Mouse (Mus musculus) cerebellum, adult 2 months (tissue): ENCODE data around the gene Tfeb. TPM values are rescaled to one million over a fixed set of nuclear protein-coding genes. Genes with fewer than 3 reads are reported as not detected.
A peak's percentile ranks its signal among the peaks of the same experiment; 100 is the strongest.

Experiments used
- DNase-seq, 2 experiments: peaks; one replicate each; pipeline ENCODE4 v3.0.0; 2021
- H3K27ac ChIP-seq: fragments of 200-500 bp; 2 replicates; pipeline ENCODE4 v1.5.1; 2012; ENCODE audit warnings: low read length, control low read depth, inconsistent platforms; ENCODE audit not compliant: insufficient read depth
- H3K27me3 ChIP-seq: fragments of 200-500 bp; 2 replicates; pipeline ENCODE4 v1.6.1; 2012; ENCODE audit warnings: inconsistent platforms, mild to moderate bottlenecking, low read length, moderate library complexity; ENCODE audit not compliant: control insufficient read depth, insufficient read depth
- H3K4me1 ChIP-seq: fragments of 200-500 bp; 2 replicates; pipeline ENCODE4 v1.6.1; 2011; ENCODE audit warnings: low read length; ENCODE audit not compliant: control insufficient read depth, insufficient read depth
- H3K4me3 ChIP-seq: fragments of 200-500 bp; replicated peaks from 2 replicates; pipeline ENCODE3; 2011; ENCODE audit warnings: mild to moderate bottlenecking, low read depth, low read length, control low read depth; ENCODE audit not compliant: insufficient read depth
- CTCF ChIP-seq: fragments of 200-500 bp; IDR thresholded peaks from 2 replicates; pipeline ENCODE4 v1.5.1; 2011; ENCODE audit warnings: low read depth, mild to moderate bottlenecking, control low read depth, low read length, moderate library complexity, borderline replicate concordance; ENCODE audit not compliant: insufficient read depth
- POLR2A ChIP-seq: fragments of 200-500 bp; IDR thresholded peaks from 2 replicates; pipeline ENCODE4 v1.6.1; 2011; ENCODE audit warnings: low read length, control low read depth, borderline replicate concordance; ENCODE audit not compliant: insufficient read depth
- WGBS: fragments of 180-500 bp; shearing (Covaris S2); methylation state at CpG from one replicate; pipeline ENCODE4 v1.1.7; 2018; 5-methylcytosine and 5-hydroxymethylcytosine counted together
- polyA plus RNA-seq: library from polyadenylated mRNA; depleted of rRNA; stranded (reverse); fragments of >200 nt; gene quantifications from 2 replicates; pipeline ENCODE4 v1.2.3, GENCODE M21; 2012

Gene Tfeb
- polyA plus RNA-seq, 1 experiment, result 27.5 TPM

- WGBS, result 63% methylated on average over 3 of the region's 3 CpGs
- Histone ChIP-seq H3K4me1 (no peaks in the 10 kb centered on the region), H3K4me3 (no peak overlapping the region), H3K27me3 (no peaks in the 10 kb centered on the region), H3K27ac (no peak overlapping the region)
- no peak for TF ChIP-seq CTCF
- TF ChIP-seq POLR2A, result no peak
- DNase-seq, result no peak
Measured at GRCm38 (mm10) chr17:47715037-47715436, 21.8 kb upstream of the Tfeb start.

GRCm38 (mm10) chr17:47721183-47721582 lies 15.6 kb upstream of the Tfeb start:
- H3K27ac ChIP-seq, result no peak overlapping the region
- H3K4me3 ChIP-seq, result no peak overlapping the region
- no peaks in the 10 kb centered on the region for H3K27me3 ChIP-seq
- no peaks in the 10 kb centered on the region; the same call in 1 of the 2 replicates for H3K4me1 ChIP-seq
- no peak for DNase-seq
- TF ChIP-seq POLR2A (no peak), CTCF (no peak)
- 77% methylated on average over 4 of the region's 4 CpGs for WGBS

GRCm38 (mm10) chr17:47726566-47726965 lies 10.3 kb upstream of the Tfeb start, which contains the start of gene Pgc:
TSS of gene Pgc (plus strand) at chr17:47726842.
- Histone ChIP-seq H3K4me1 (peaks cover 7% of the 10 kb centered on the region), H3K27me3 (no peaks in the 10 kb centered on the region), H3K4me3 (no peak within 1 kb of the TSS), H3K27ac (no peak within 1 kb of the TSS)
- no peak for DNase-seq
- WGBS, result 72% methylated on average over 11 of the region's 11 CpGs
- TF ChIP-seq CTCF (no peak), POLR2A (no peak)

GRCm38 (mm10) chr17:47730633-47731575 lies 5.9 kb upstream of the Tfeb start:
- no peaks in the 10 kb centered on the region for H3K27me3 ChIP-seq
- no peak overlapping the region for H3K4me3 ChIP-seq
- DNase-seq, result no peak
- peaks cover 7% of the 10 kb centered on the region for H3K4me1 ChIP-seq
- no peak overlapping the region for H3K27ac ChIP-seq
- TF ChIP-seq POLR2A, result no peak
- TF ChIP-seq CTCF, result no peak
- WGBS, result 52% methylated on average over 24 of the region's 24 CpGs

- no peak for DNase-seq
- 81% methylated on average over 14 of the region's 14 CpGs for WGBS
- H3K4me3 ChIP-seq, result no peak overlapping the region
- H3K27ac ChIP-seq, result no peak overlapping the region
- peaks cover 12% of the 10 kb centered on the region for H3K4me1 ChIP-seq
- TF ChIP-seq CTCF (no peak), POLR2A (no peak)
- H3K27me3 ChIP-seq, result no peaks in the 10 kb centered on the region
Measured at GRCm38 (mm10) chr17:47735553-47736100, 1.2 kb upstream of the Tfeb start.

GRCm38 (mm10) chr17:47737271-47738065 lies 638 bp downstream of the Tfeb start:
- under 1% methylated on average over 51 of the region's 60 CpGs for WGBS
- H3K27ac ChIP-seq, result peak overlapping the region; percentile 95

GRCm38 (mm10) chr17:47738066-47738878 lies 1.4 kb downstream of the Tfeb start:
- DNase-seq, result peak; percentile 56 to 61
- WGBS, result under 1% methylated on average over 55 of the region's 61 CpGs
- Histone ChIP-seq H3K27ac (peak overlapping the region; percentile 69), H3K4me1 (peaks cover 12% of the 10 kb centered on the region), H3K4me3 (peak overlapping the region; percentile 92), H3K27me3 (no peaks in the 10 kb centered on the region)
- no peak for TF ChIP-seq CTCF
- TF ChIP-seq POLR2A, result no peak

More at GRCm38 (mm10) chr17:47737271-47738065, 638 bp downstream of the Tfeb start:
- DNase-seq, result peak; percentile 87 to 89
- peak overlapping the region; percentile 92 for H3K4me3 ChIP-seq
- H3K4me1 ChIP-seq, result peaks cover 12% of the 10 kb centered on the region
- no peak; the same call in 1 of the 2 replicates for TF ChIP-seq POLR2A
- no peak for TF ChIP-seq CTCF
- H3K27me3 ChIP-seq, result no peaks in the 10 kb centered on the region
